Mouse (Mus musculus): ENCODE results near the gene Zdhhc21. TPM values are rescaled to one million over a fixed set of nuclear protein-coding genes. Genes with fewer than 3 reads are reported as not detected.

Zdhhc21 gene
- polyA plus RNA-seq, 1 experiment = not detected

- TF ChIP-seq GATA1 (IDR thresholded peaks at IDR 0.05; ENCODE audit: low read length) (no peak), TAL1 (IDR thresholded peaks at IDR 0.05; ENCODE audit: low read length) (no peak)
- Histone ChIP-seq H3K36me3 (ENCODE audit: control insufficient read depth) (peaks cover 3% of the 10 kb centered on the region), H3K9me3 (ENCODE audit: control insufficient read depth, low read length) (no peaks in the 10 kb centered on the region), H3K4me1 (ENCODE audit: control insufficient read depth) (no peaks in the 10 kb centered on the region), H3K27me3 (ENCODE audit: control insufficient read depth) (no peaks in the 10 kb centered on the region), H3K4me3 (replicated peaks) (no peak overlapping the region)
Observed at GRCm38 (mm10) chr4:82807811-82808210, 51.9 kb downstream of the Zdhhc21 start.

GRCm38 (mm10) chr4:82806176-82806757, 53.5 kb downstream of the Zdhhc21 start:
- no peak overlapping the region for H3K4me3 ChIP-seq (replicated peaks)
- no peaks in the 10 kb centered on the region for H3K4me1 ChIP-seq (ENCODE audit: control insufficient read depth)
- peaks cover 3% of the 10 kb centered on the region for H3K36me3 ChIP-seq (ENCODE audit: control insufficient read depth)
- H3K27me3 ChIP-seq (ENCODE audit: control insufficient read depth) = no peaks in the 10 kb centered on the region
- TF ChIP-seq TAL1 (IDR thresholded peaks at IDR 0.05; ENCODE audit: low read length) (no peak), GATA1 (IDR thresholded peaks at IDR 0.05; ENCODE audit: low read length) (no peak)
- no peaks in the 10 kb centered on the region for H3K9me3 ChIP-seq (ENCODE audit: control insufficient read depth, low read length)

- TF ChIP-seq TAL1 (IDR thresholded peaks at IDR 0.05; ENCODE audit: low read length) (no peak), GATA1 (IDR thresholded peaks at IDR 0.05; ENCODE audit: low read length) (no peak)
- Histone ChIP-seq H3K27me3 (ENCODE audit: control insufficient read depth) (no peaks in the 10 kb centered on the region), H3K9me3 (ENCODE audit: control insufficient read depth, low read length) (no peaks in the 10 kb centered on the region), H3K36me3 (ENCODE audit: control insufficient read depth) (peaks cover 3% of the 10 kb centered on the region), H3K4me3 (replicated peaks) (no peak overlapping the region), H3K4me1 (ENCODE audit: control insufficient read depth) (no peaks in the 10 kb centered on the region)
Observed at GRCm38 (mm10) chr4:82804019-82804418, 55.7 kb downstream of the Zdhhc21 start.

- no peak for TF ChIP-seq GATA1 (IDR thresholded peaks at IDR 0.05; ENCODE audit: low read length)
- no peak for TF ChIP-seq TAL1 (IDR thresholded peaks at IDR 0.05; ENCODE audit: low read length)
- Histone ChIP-seq H3K4me1 (ENCODE audit: control insufficient read depth) (no peaks in the 10 kb centered on the region), H3K9me3 (ENCODE audit: control insufficient read depth, low read length) (no peaks in the 10 kb centered on the region), H3K4me3 (replicated peaks) (no peak overlapping the region), H3K36me3 (ENCODE audit: control insufficient read depth) (no peaks in the 10 kb centered on the region), H3K27me3 (ENCODE audit: control insufficient read depth) (no peaks in the 10 kb centered on the region)
Observed at GRCm38 (mm10) chr4:82793608-82794007, 66.2 kb downstream of the Zdhhc21 start.

GRCm38 (mm10) chr4:82792906-82793580, 66.7 kb downstream of the Zdhhc21 start:
- Histone ChIP-seq H3K36me3 (ENCODE audit: control insufficient read depth) (no peaks in the 10 kb centered on the region), H3K9me3 (ENCODE audit: control insufficient read depth, low read length) (no peaks in the 10 kb centered on the region), H3K4me1 (ENCODE audit: control insufficient read depth) (no peaks in the 10 kb centered on the region), H3K27me3 (ENCODE audit: control insufficient read depth) (no peaks in the 10 kb centered on the region), H3K4me3 (replicated peaks) (no peak overlapping the region)
- TF ChIP-seq GATA1 (IDR thresholded peaks at IDR 0.05; ENCODE audit: low read length) = no peak
- TF ChIP-seq TAL1 (IDR thresholded peaks at IDR 0.05; ENCODE audit: low read length) = no peak

- Histone ChIP-seq H3K4me3 (replicated peaks) (no peak overlapping the region), H3K36me3 (ENCODE audit: control insufficient read depth) (no peaks in the 10 kb centered on the region), H3K4me1 (ENCODE audit: control insufficient read depth) (no peaks in the 10 kb centered on the region), H3K27me3 (ENCODE audit: control insufficient read depth) (no peaks in the 10 kb centered on the region), H3K9me3 (ENCODE audit: control insufficient read depth, low read length) (no peaks in the 10 kb centered on the region)
- no peak for TF ChIP-seq GATA1 (IDR thresholded peaks at IDR 0.05; ENCODE audit: low read length)
- TF ChIP-seq TAL1 (IDR thresholded peaks at IDR 0.05; ENCODE audit: low read length) = no peak
Observed at GRCm38 (mm10) chr4:82765513-82766216, 94.1 kb downstream of the Zdhhc21 start.

- TF ChIP-seq GATA1 (IDR thresholded peaks at IDR 0.05; ENCODE audit: low read length) (no peak), TAL1 (IDR thresholded peaks at IDR 0.05; ENCODE audit: low read length) (no peak)
- Histone ChIP-seq H3K4me3 (replicated peaks) (no peak overlapping the region), H3K36me3 (ENCODE audit: control insufficient read depth) (no peaks in the 10 kb centered on the region), H3K27me3 (ENCODE audit: control insufficient read depth) (no peaks in the 10 kb centered on the region), H3K4me1 (ENCODE audit: control insufficient read depth) (no peaks in the 10 kb centered on the region), H3K9me3 (ENCODE audit: control insufficient read depth, low read length) (no peaks in the 10 kb centered on the region)
Observed at GRCm38 (mm10) chr4:82763586-82763985, 96.2 kb downstream of the Zdhhc21 start.

- Histone ChIP-seq H3K4me3 (replicated peaks) (no peak overlapping the region), H3K27me3 (ENCODE audit: control insufficient read depth) (no peaks in the 10 kb centered on the region)
- TF ChIP-seq TAL1 (IDR thresholded peaks at IDR 0.05; ENCODE audit: low read length) (no peak), GATA1 (IDR thresholded peaks at IDR 0.05; ENCODE audit: low read length) (no peak)
Observed at GRCm38 (mm10) chr4:82762430-82763119, 97.2 kb downstream of the Zdhhc21 start.

GRCm38 (mm10) chr4:82756295-82756626, 103.5 kb downstream of the Zdhhc21 start:
- H3K36me3 ChIP-seq (ENCODE audit: control insufficient read depth) = no peaks in the 10 kb centered on the region
- TF ChIP-seq TAL1 (IDR thresholded peaks at IDR 0.05; ENCODE audit: low read length) = no peak
- H3K4me1 ChIP-seq (ENCODE audit: control insufficient read depth) = no peaks in the 10 kb centered on the region
- no peaks in the 10 kb centered on the region for H3K9me3 ChIP-seq (ENCODE audit: control insufficient read depth, low read length)
- H3K27me3 ChIP-seq (ENCODE audit: control insufficient read depth) = no peaks in the 10 kb centered on the region
- no peak overlapping the region for H3K4me3 ChIP-seq (replicated peaks)

More at GRCm38 (mm10) chr4:82762430-82763119, 97.2 kb downstream of the Zdhhc21 start:
- Histone ChIP-seq H3K9me3 (ENCODE audit: control insufficient read depth, low read length) (no peaks in the 10 kb centered on the region), H3K4me1 (ENCODE audit: control insufficient read depth) (no peaks in the 10 kb centered on the region), H3K36me3 (ENCODE audit: control insufficient read depth) (no peaks in the 10 kb centered on the region)
